Mouse (Mus musculus) limb, embryonic 13.5 days (tissue): ENCODE results near the gene C1qtnf5. TPM values are rescaled to one million over a fixed set of nuclear protein-coding genes. Genes with fewer than 3 reads are reported as not detected.
"Not testable (repeated sequence)": the region's sequence is repeated elsewhere in the genome, so short reads cannot be mapped to it uniquely, and the experiment has no call there.

Experiments used
- ATAC-seq: fragments of 200-750 bp; cut with Nextera tagmentation; 2 replicates; pipeline ENCODE4 v1.8.0; 2017; ENCODE audit warnings: low read depth, moderate number of reproducible peaks, moderate TSS enrichment; ENCODE audit not compliant: low FRiP score
- H3K27ac ChIP-seq: fragments of 300-500 bp; sonication (generic); 2 replicates; pipeline ENCODE4 v1.5.1; 2015; ENCODE audit warnings: inconsistent platforms, mild to moderate bottlenecking, moderate library complexity
- H3K27me3 ChIP-seq: fragments of 300-500 bp; sonication (generic); 2 replicates; pipeline ENCODE4 v1.6.1; 2015; ENCODE audit warnings: mild to moderate bottlenecking, inconsistent platforms
- H3K36me3 ChIP-seq: fragments of 300-500 bp; sonication (generic); 2 replicates; pipeline ENCODE4 v1.6.1; 2015; ENCODE audit warnings: inconsistent platforms, mild to moderate bottlenecking, moderate library complexity
- H3K4me1 ChIP-seq: fragments of 300-500 bp; sonication (generic); 2 replicates; pipeline ENCODE4 v1.6.1; 2015; ENCODE audit warnings: inconsistent platforms
- H3K4me2 ChIP-seq: fragments of 300-500 bp; sonication (generic); replicated peaks from 2 replicates; pipeline ENCODE4 v1.6.1; 2015; ENCODE audit warnings: inconsistent platforms, mild to moderate bottlenecking, moderate library complexity
- H3K4me3 ChIP-seq: fragments of 300-500 bp; sonication (generic); 2 replicates; pipeline ENCODE4 v1.5.1; 2015; ENCODE audit warnings: moderate library complexity, mild to moderate bottlenecking, inconsistent platforms
- H3K9ac ChIP-seq: fragments of 300-500 bp; sonication (generic); 2 replicates; pipeline ENCODE4 v1.6.1; 2015; ENCODE audit warnings: mild to moderate bottlenecking, inconsistent platforms
- H3K9me3 ChIP-seq: fragments of 300-500 bp; sonication (generic); 2 replicates; pipeline ENCODE4 v1.6.1; 2016; ENCODE audit warnings: inconsistent platforms
- WGBS: fragments of 180-500 bp; shearing (Covaris S2); methylation state at CpG from one replicate; pipeline ENCODE4 v1.1.7; 2015; 5-methylcytosine and 5-hydroxymethylcytosine counted together
- polyA plus RNA-seq: library from polyadenylated mRNA; unstranded; fragments of >200 nt; fragmentation: Nextera tagmentation; extraction: Ambion mirVana; gene quantifications from 2 replicates; pipeline ENCODE4 v1.2.1, GENCODE M21; 2015

C1qtnf5 gene
- polyA plus RNA-seq, 1 experiment from 2014 or later, result 3.4 TPM

DNA sequence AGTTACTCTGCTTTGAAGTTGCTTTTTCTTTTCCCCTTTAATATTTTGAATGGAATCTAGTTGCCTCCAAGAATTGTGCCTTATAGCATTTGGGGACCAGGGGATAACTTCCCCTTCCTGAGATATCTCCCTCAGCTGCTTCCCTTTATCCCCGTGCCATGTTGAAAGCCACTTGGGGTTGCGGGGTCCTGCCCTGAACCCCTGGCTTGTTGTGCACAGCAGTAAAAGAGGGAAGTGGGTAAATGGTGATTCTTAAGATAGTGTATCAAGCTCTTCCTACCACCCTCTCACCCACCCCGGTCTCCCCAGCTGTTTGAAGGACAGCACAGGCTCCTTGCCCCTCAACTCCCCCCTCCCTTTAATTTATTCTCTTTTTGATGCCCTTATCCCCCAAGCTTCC, 12.3 kb upstream of the C1qtnf5 start:
- H3K36me3 ChIP-seq, result peaks cover 31% of the 10 kb centered on the region
- H3K27me3 ChIP-seq, result no peaks in the 10 kb centered on the region

GRCm38 (mm10) chr9:44095781-44096180, 11.3 kb upstream of the C1qtnf5 start:
- no peak overlapping the region for H3K27ac ChIP-seq
- H3K27me3 ChIP-seq, result no peaks in the 10 kb centered on the region
- H3K4me3 ChIP-seq, result no peak overlapping the region
- whole genome bisulfite sequencing, result 87% methylated on average over 9 of the region's 9 CpGs
- H3K36me3 ChIP-seq, result peaks cover 28% of the 10 kb centered on the region
- no peak overlapping the region for H3K4me2 ChIP-seq
- no peak overlapping the region for H3K9ac ChIP-seq
- H3K4me1 ChIP-seq, result no peaks in the 10 kb centered on the region
- H3K9me3 ChIP-seq, result no peaks in the 10 kb centered on the region
- no peak for ATAC-seq

More for the DNA sequence above, 12.3 kb upstream of the C1qtnf5 start:
- Histone ChIP-seq H3K27ac (no peak overlapping the region), H3K4me2 (no peak overlapping the region), H3K9ac (no peak overlapping the region), H3K4me1 (peaks cover 4% of the 10 kb centered on the region; the same call in 1 of the 2 replicates), H3K4me3 (no peak overlapping the region), H3K9me3 (no peaks in the 10 kb centered on the region)
- WGBS, result 83% methylated on average over 3 of the region's 3 CpGs
- no peak for ATAC-seq

- Histone ChIP-seq H3K4me3 (no peak overlapping the region), H3K9me3 (no peaks in the 10 kb centered on the region), H3K36me3 (peaks cover 25% of the 10 kb centered on the region), H3K4me1 (no peaks in the 10 kb centered on the region), H3K27me3 (no peaks in the 10 kb centered on the region), H3K27ac (no peak overlapping the region), H3K9ac (no peak overlapping the region), H3K4me2 (no peak overlapping the region)
- 34% methylated on average over 9 of the region's 9 CpGs for WGBS
- ATAC-seq, result no peak
Measured at GRCm38 (mm10) chr9:44096536-44096935, 10.5 kb upstream of the C1qtnf5 start.

DNA sequence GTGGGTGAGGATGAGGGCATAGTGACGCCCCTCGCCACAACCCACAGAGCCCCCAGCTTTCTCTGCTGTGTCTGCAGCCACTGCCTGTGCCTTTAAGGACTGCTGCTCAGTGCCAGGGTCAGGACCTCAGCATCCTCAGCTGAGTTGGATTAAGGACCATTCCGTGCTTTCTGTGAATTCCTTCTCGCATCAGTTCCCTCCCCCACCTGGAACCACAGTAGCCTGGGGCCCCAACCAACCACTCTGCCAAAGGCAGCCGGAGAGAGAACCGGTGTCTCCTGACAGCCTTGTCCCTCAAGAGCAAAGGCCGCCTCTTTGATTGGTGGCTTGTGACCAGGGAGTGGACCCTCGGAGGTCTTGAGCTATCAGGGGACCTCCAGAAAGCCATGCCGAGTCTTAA, 5.6 kb upstream of the C1qtnf5 start, which contains the start of gene Mfrp:
Gene Mfrp (plus strand): TSS at position 240 of the 400 bp plus-strand sequence.
- H3K9me3 ChIP-seq, result no peaks in the 10 kb centered on the region
- 58% methylated on average over 9 of the region's 9 CpGs for WGBS
- ATAC-seq, result no peak
- H3K36me3 ChIP-seq, result peaks cover 41% of the 10 kb centered on the region
- no peak within 1 kb of the TSS for H3K27ac ChIP-seq
- no peak within 1 kb of the TSS for H3K4me3 ChIP-seq
- no peaks in the 10 kb centered on the region for H3K27me3 ChIP-seq
- no peak within 1 kb of the TSS for H3K4me2 ChIP-seq
- no peak within 1 kb of the TSS for H3K9ac ChIP-seq
- peaks cover 6% of the 10 kb centered on the region for H3K4me1 ChIP-seq

- no peak overlapping the region for H3K4me2 ChIP-seq
- 90% methylated on average over 7 of the region's 7 CpGs for WGBS
- peaks cover 53% of the 10 kb centered on the region for H3K36me3 ChIP-seq
- no peak overlapping the region for H3K27ac ChIP-seq
- no peaks in the 10 kb centered on the region for H3K9me3 ChIP-seq
- H3K9ac ChIP-seq, result no peak overlapping the region
- H3K27me3 ChIP-seq, result no peaks in the 10 kb centered on the region
- ATAC-seq, result no peak
- peaks cover 40% of the 10 kb centered on the region for H3K4me1 ChIP-seq
- no peak overlapping the region for H3K4me3 ChIP-seq
Measured at GRCm38 (mm10) chr9:44104881-44105280, 2.2 kb upstream of the C1qtnf5 start.

- H3K9me3 ChIP-seq, result no peaks in the 10 kb centered on the region
- H3K4me2 ChIP-seq, result no peak overlapping the region
- H3K4me3 ChIP-seq, result no peak overlapping the region
- no peak overlapping the region for H3K9ac ChIP-seq
- peaks cover 49% of the 10 kb centered on the region for H3K4me1 ChIP-seq
- no peaks in the 10 kb centered on the region for H3K27me3 ChIP-seq
- WGBS, result 88% methylated on average over 10 of the region's 10 CpGs
- H3K36me3 ChIP-seq, result peaks cover 60% of the 10 kb centered on the region
- ATAC-seq, result no peak
- no peak overlapping the region for H3K27ac ChIP-seq
Measured at GRCm38 (mm10) chr9:44105781-44106180, 1.3 kb upstream of the C1qtnf5 start.

DNA sequence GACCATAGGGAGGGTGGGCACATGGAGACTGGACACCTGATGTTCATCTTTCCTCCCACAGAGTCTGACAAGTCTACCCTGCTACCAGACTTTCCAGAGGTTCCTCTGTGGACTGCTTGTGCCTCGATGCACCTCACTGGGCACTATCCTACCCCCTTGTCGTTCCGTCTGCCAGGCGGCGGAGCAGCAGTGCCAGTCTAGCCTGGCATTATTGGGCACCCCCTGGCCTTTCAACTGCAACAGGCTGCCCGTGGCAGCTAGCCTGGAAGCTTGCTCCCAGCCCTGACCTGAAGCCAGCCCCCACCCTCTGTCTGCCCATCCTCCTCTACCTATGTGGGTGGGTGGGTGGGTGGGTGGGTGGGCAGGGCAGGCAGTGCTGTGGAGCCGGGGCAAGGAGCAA, 863 bp upstream of the C1qtnf5 start:
- H3K27ac ChIP-seq, result no peak overlapping the region

DNA sequence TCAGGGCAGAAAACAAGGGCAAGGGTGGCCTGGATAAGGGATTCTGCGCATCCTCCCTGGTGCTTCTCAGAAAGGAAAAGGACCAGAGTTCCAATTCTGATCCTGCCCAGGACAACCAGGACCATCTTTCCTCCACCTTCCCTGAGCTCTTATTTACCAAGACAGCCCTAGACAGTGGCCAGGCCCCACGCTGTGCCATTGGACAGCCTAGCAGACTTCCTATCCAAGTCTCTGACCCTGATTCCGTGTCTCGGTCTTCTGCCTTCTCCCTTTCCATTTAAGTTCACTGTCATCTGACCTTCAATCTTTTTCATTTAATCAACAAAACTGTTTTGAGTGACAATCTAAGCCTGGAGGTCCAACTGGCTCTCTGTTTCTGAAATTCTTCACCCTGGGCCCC, 449 bp upstream of the C1qtnf5 start:
- WGBS, result 86% methylated on average over 4 of the region's 4 CpGs
- peak overlapping the region; percentile 59 for H3K4me2 ChIP-seq
- H3K9me3 ChIP-seq, result no peaks in the 10 kb centered on the region
- H3K27ac ChIP-seq, result peak overlapping the region; percentile 72; the same call in 1 of the 2 replicates
- H3K27me3 ChIP-seq, result no peaks in the 10 kb centered on the region
- H3K9ac ChIP-seq, result no peak overlapping the region
- no peak for ATAC-seq
- peaks cover 52% of the 10 kb centered on the region for H3K4me1 ChIP-seq
- no peak overlapping the region for H3K4me3 ChIP-seq
- H3K36me3 ChIP-seq, result peaks cover 56% of the 10 kb centered on the region

More for the DNA sequence above, 863 bp upstream of the C1qtnf5 start:
- Histone ChIP-seq H3K9ac (no peak overlapping the region), H3K36me3 (peaks cover 60% of the 10 kb centered on the region), H3K4me2 (no peak overlapping the region), H3K4me1 (peaks cover 51% of the 10 kb centered on the region), H3K4me3 (no peak overlapping the region), H3K9me3 (no peaks in the 10 kb centered on the region), H3K27me3 (no peaks in the 10 kb centered on the region)
- WGBS, result 95% methylated on average over 7 of the region's 7 CpGs
- no peak for ATAC-seq

GRCm38 (mm10) chr9:44107557-44108179, 623 bp downstream of the C1qtnf5 start:
- Histone ChIP-seq H3K4me3 (peak overlapping the region; percentile 24), H3K27me3 (no peaks in the 10 kb centered on the region), H3K27ac (peak overlapping the region; percentile 72; the same call in 1 of the 2 replicates), H3K9me3 (no peaks in the 10 kb centered on the region), H3K36me3 (peaks cover 52% of the 10 kb centered on the region), H3K9ac (peak overlapping the region; percentile 45; the same call in 1 of the 2 replicates), H3K4me1 (peaks cover 57% of the 10 kb centered on the region), H3K4me2 (peak overlapping the region; percentile 59)
- WGBS, result 42% methylated on average over 25 of the region's 25 CpGs
- 0 out of 2 replicates have a peak, but pooled peaks have one; percentile 5 for ATAC-seq

DNA sequence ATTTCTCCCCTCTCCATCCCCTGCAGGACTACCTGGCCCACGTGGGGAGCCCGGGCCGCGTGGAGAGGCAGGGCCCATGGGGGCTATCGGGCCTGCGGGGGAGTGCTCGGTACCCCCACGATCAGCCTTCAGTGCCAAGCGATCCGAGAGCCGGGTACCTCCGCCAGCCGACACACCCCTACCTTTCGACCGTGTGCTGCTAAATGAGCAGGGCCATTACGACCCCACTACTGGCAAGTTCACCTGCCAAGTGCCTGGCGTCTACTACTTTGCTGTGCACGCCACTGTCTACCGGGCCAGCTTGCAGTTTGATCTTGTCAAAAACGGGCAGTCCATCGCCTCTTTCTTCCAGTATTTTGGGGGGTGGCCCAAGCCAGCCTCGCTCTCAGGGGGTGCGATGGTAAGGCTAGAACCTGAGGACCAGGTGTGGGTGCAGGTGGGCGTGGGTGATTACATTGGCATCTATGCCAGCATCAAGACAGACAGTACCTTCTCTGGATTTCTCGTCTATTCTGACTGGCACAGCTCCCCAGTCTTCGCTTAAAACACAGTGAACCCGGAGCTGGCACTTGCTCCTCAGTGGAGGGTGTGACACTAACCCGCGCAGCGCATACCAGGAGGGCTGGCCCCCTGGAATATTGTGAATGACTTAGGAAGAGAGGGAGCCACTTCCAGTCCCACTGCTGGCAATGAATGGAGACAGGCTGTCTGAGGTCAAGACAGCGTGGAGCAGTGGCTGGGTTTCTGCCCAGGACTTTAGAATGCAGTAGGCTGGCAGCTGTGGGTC, 1.4 kb downstream of the C1qtnf5 start:
- ATAC-seq, result no peak
- Histone ChIP-seq H3K27me3 (no peaks in the 10 kb centered on the region), H3K4me3 (peak overlapping the region; percentile 24), H3K4me2 (peak overlapping the region; percentile 59), H3K9ac (0 out of 2 replicates have a peak overlapping the region, but pooled peaks have one; percentile 45), H3K36me3 (peaks cover 51% of the 10 kb centered on the region), H3K4me1 (peaks cover 57% of the 10 kb centered on the region), H3K27ac (no peak overlapping the region), H3K9me3 (no peaks in the 10 kb centered on the region)
- 80% methylated on average over 31 of the region's 31 CpGs for WGBS

DNA sequence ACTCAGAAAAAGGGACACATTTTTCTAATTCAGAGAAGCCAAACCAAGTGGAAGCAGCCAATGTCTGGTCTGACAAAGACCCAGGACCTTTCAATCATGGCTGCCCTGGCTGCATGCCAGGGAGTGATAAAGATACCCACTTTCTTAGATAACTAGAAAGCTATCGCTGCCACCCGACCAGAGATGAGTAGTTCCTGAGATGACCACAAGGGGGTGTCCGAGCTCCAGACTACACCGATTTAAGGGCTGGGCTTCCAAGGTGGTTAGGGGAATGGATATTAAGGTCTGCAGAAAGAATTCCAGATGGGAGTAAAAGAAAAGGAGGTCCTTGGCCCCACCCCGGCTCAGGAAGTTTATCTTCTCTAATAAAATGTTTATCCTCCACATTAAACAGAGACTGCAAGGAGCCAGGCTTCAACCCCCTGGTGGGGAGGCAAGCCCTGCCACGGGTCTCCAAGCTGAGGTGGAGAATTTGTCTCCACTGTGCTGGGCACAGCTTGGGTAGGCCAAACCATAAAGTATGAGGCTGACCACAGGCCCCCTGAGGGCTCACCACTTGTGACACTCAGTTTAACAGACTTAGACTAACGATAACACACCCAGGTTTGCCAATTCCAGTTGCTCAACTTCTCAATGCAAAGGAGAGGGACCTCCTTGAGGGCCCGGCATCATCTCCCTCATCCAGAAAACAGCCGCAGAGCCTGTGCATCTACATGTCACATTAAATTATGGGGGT, 2.5 kb downstream of the C1qtnf5 start:
- Histone ChIP-seq H3K36me3 (peaks cover 41% of the 10 kb centered on the region), H3K27ac (peak overlapping the region; percentile 52; the same call in 1 of the 2 replicates), H3K27me3 (no peaks in the 10 kb centered on the region), H3K9me3 (no peaks in the 10 kb centered on the region), H3K4me1 (peaks cover 57% of the 10 kb centered on the region), H3K4me2 (peak overlapping the region; percentile 59), H3K4me3 (peak overlapping the region; percentile 28), H3K9ac (peak overlapping the region; percentile 48)
- WGBS, result 13% methylated on average over 9 of the region's 9 CpGs
- no peak for ATAC-seq

GRCm38 (mm10) chr9:44111909-44112308, 4.9 kb downstream of the C1qtnf5 start:
- ATAC-seq, H3K27ac ChIP-seq, H3K27me3 ChIP-seq, H3K9me3 ChIP-seq: not testable (repeated sequence)
- 72% methylated on average over 10 of the region's 12 CpGs for WGBS
- peak overlapping the region; percentile 77 for H3K4me3 ChIP-seq
- H3K4me2 ChIP-seq, result peak overlapping the region; percentile 70
- H3K36me3 ChIP-seq, result peaks cover 19% of the 10 kb centered on the region
- peaks cover 46% of the 10 kb centered on the region for H3K4me1 ChIP-seq
- 0 out of 2 replicates have a peak overlapping the region, but pooled peaks have one; percentile 31 for H3K9ac ChIP-seq
